Mouse (Mus musculus) MEL (cell line): ENCODE results near the gene Espnl. TPM values are rescaled to one million over a fixed set of nuclear protein-coding genes. Genes with fewer than 3 reads are reported as not detected.

ENCODE experiments used
- DNase-seq: peaks from one replicate; pipeline ENCODE4 v3.0.0; 2011; ENCODE audit warnings: low read depth, low spot score
- H3K27ac ChIP-seq: 2 replicates; pipeline ENCODE4 v1.5.1; 2012; ENCODE audit warnings: low read depth, mild to moderate bottlenecking, control low read depth, low read length, moderate library complexity; ENCODE audit not compliant: control insufficient read depth
- H3K27me3 ChIP-seq, 2 experiments: fragments of 150-350 bp in 1 of 2; sonication (generic) in 1 of 2; 2 replicates each; pipeline ENCODE4 v1.6.1; 2012; ENCODE audit warnings: low read length in 2 of 2, mild to moderate bottlenecking in 2 of 2, improper control_type of control experiment in 1 of 2, moderate library complexity in 1 of 2; ENCODE audit not compliant: insufficient read depth in 2 of 2, control insufficient read depth in 1 of 2
- H3K36me3 ChIP-seq, 2 experiments: 2 replicates each; pipeline ENCODE4 v1.6.1; 2012 to 2014; ENCODE audit warnings: low read length in 2 of 2, improper control_type of control experiment in 1 of 2, inconsistent platforms in 1 of 2, mild to moderate bottlenecking in 1 of 2; ENCODE audit not compliant: insufficient read depth in 2 of 2, control insufficient read depth in 1 of 2
- H3K4me1 ChIP-seq, 2 experiments: fragments of 150-350 bp in 1 of 2; sonication (generic) in 1 of 2; 2 replicates each; pipeline ENCODE4 v1.6.1; 2012; ENCODE audit warnings: low read length in 2 of 2, improper control_type of control experiment in 1 of 2, mild to moderate bottlenecking in 1 of 2; ENCODE audit not compliant: insufficient read depth in 2 of 2, control insufficient read depth in 1 of 2
- H3K4me3 ChIP-seq, 2 experiments: fragments of 150-350 bp in 1 of 2; sonication (generic) in 1 of 2; 2 replicates each; pipeline ENCODE4 v1.5.1; 2012; ENCODE audit warnings: low read depth in 2 of 2, low read length in 2 of 2, mild to moderate bottlenecking in 2 of 2, moderate library complexity in 2 of 2, control low read depth in 1 of 2, improper control_type of control experiment in 1 of 2; ENCODE audit not compliant: control insufficient read depth in 1 of 2, insufficient read depth in 1 of 2
- H3K79me2 ChIP-seq: 2 replicates; pipeline ENCODE4 v1.6.1; 2012; ENCODE audit warnings: mild to moderate bottlenecking, low read length, moderate library complexity; ENCODE audit not compliant: control insufficient read depth, poor library complexity, insufficient read depth
- H3K9ac ChIP-seq: 2 replicates; pipeline ENCODE4 v1.6.1; 2012; ENCODE audit warnings: low read depth, mild to moderate bottlenecking, control low read depth, low read length, moderate library complexity; ENCODE audit not compliant: control insufficient read depth, poor library complexity, severe bottlenecking
- H3K9me3 ChIP-seq: fragments of 150-350 bp; sonication (generic); replicated peaks from 2 replicates; pipeline ENCODE4 v1.6.1; 2012; ENCODE audit warnings: mild to moderate bottlenecking, low read length, improper control_type of control experiment, moderate library complexity; ENCODE audit not compliant: insufficient read depth
- BHLHE40 ChIP-seq: IDR thresholded peaks from 2 replicates; pipeline ENCODE4 v1.6.1; 2012; ENCODE audit warnings: low read depth, mild to moderate bottlenecking, inconsistent platforms, low read length, improper control_type of control experiment, borderline replicate concordance
- CHD1 ChIP-seq: IDR thresholded peaks from 2 replicates; pipeline ENCODE4 v1.6.1; 2012; ENCODE audit warnings: low read depth, mild to moderate bottlenecking, inconsistent platforms, low read length, improper control_type of control experiment
- CHD2 ChIP-seq: IDR thresholded peaks from 2 replicates; pipeline ENCODE4 v1.6.1; 2011; ENCODE audit warnings: low read length, improper control_type of control experiment
- E2F4 ChIP-seq: IDR thresholded peaks from 2 replicates; pipeline ENCODE4 v1.6.1; 2011; ENCODE audit warnings: low read depth, low read length, improper control_type of control experiment, borderline replicate concordance
- EP300 ChIP-seq, 2 experiments: IDR thresholded peaks; 2 replicates each; pipeline ENCODE4 v1.6.1; 2011; ENCODE audit warnings: improper control_type of control experiment in 2 of 2, low read length in 2 of 2, low read depth in 1 of 2, mild to moderate bottlenecking in 1 of 2
- JUND ChIP-seq: IDR thresholded peaks from 2 replicates; pipeline ENCODE4 v1.6.1; 2011; ENCODE audit warnings: low read depth, mild to moderate bottlenecking, improper control_type of control experiment, low read length
- MAZ ChIP-seq: IDR thresholded peaks from 2 replicates; pipeline ENCODE4 v1.6.1; 2012; ENCODE audit warnings: low read depth, mild to moderate bottlenecking, inconsistent platforms, low read length, improper control_type of control experiment
- MYB ChIP-seq: IDR thresholded peaks from 2 replicates; pipeline ENCODE4 v1.6.1; 2011; ENCODE audit warnings: mild to moderate bottlenecking, low read depth, low read length, improper control_type of control experiment
- NELFE ChIP-seq: IDR thresholded peaks from 2 replicates; pipeline ENCODE4 v1.6.1; 2011; ENCODE audit warnings: low read depth, low read length, improper control_type of control experiment
- NRF1 ChIP-seq: IDR thresholded peaks from 2 replicates; pipeline ENCODE4 v1.6.1; 2014; ENCODE audit warnings: low read depth, mild to moderate bottlenecking, inconsistent platforms, low read length, improper control_type of control experiment, moderate library complexity; ENCODE audit not compliant: poor library complexity, insufficient read depth, severe bottlenecking
- POLR2A ChIP-seq, 2 experiments: IDR thresholded peaks; 2 replicates each; pipeline ENCODE4 v1.6.1; 2011 to 2012; ENCODE audit warnings: low read length in 2 of 2, mild to moderate bottlenecking in 2 of 2, control low read depth in 1 of 2, improper control_type of control experiment in 1 of 2, low read depth in 1 of 2, moderate library complexity in 1 of 2; ENCODE audit not compliant: control insufficient read depth in 1 of 2, insufficient read depth in 1 of 2, poor library complexity in 1 of 2
- POLR2AphosphoS5 ChIP-seq: IDR thresholded peaks from 2 replicates; pipeline ENCODE4 v1.6.1; 2012; ENCODE audit warnings: low read depth, borderline replicate concordance, mild to moderate bottlenecking, inconsistent platforms, low read length, moderate library complexity, mixed read lengths
- RAD21 ChIP-seq: IDR thresholded peaks from 2 replicates; pipeline ENCODE4 v1.6.1; 2011; ENCODE audit warnings: mild to moderate bottlenecking, low read depth, low read length, improper control_type of control experiment
- RCOR1 ChIP-seq: IDR thresholded peaks from 2 replicates; pipeline ENCODE4 v1.6.1; 2012; ENCODE audit warnings: low read depth, mild to moderate bottlenecking, inconsistent platforms, low read length, improper control_type of control experiment
- SIN3A ChIP-seq: IDR thresholded peaks from 2 replicates; pipeline ENCODE4 v1.6.1; 2012; ENCODE audit warnings: low read length, improper control_type of control experiment, inconsistent platforms
- SMC3 ChIP-seq: IDR thresholded peaks from 2 replicates; pipeline ENCODE4 v1.6.1; 2011; ENCODE audit warnings: low read depth, low read length, improper control_type of control experiment
- TAL1 ChIP-seq: IDR thresholded peaks from 2 replicates; pipeline ENCODE4 v1.6.1; 2012; ENCODE audit warnings: mild to moderate bottlenecking, inconsistent platforms, low read length, moderate library complexity, mixed read lengths
- TBP ChIP-seq: IDR thresholded peaks from 2 replicates; pipeline ENCODE4 v1.8.0; 2011; ENCODE audit warnings: low read depth, low read length, improper control_type of control experiment
- UBTF ChIP-seq: IDR thresholded peaks from 2 replicates; pipeline ENCODE4 v1.6.1; 2012; ENCODE audit warnings: low read depth, mild to moderate bottlenecking, inconsistent platforms, low read length, improper control_type of control experiment, moderate library complexity, borderline replicate concordance; ENCODE audit not compliant: insufficient read depth
- ZMIZ1 ChIP-seq: IDR thresholded peaks from 2 replicates; pipeline ENCODE4 v1.6.1; 2012; ENCODE audit warnings: low read depth, mild to moderate bottlenecking, inconsistent platforms, low read length, improper control_type of control experiment, moderate library complexity
- ZNF384 ChIP-seq: IDR thresholded peaks from 2 replicates; pipeline ENCODE4 v1.6.1; 2012; ENCODE audit warnings: low read depth, mild to moderate bottlenecking, inconsistent platforms, low read length, improper control_type of control experiment
- polyA plus RNA-seq, 2 experiments: library from polyadenylated mRNA; stranded (reverse) in 1 of 2; unstranded in 1 of 2; fragments of >175 nt in 1 of 2; fragments of >200 nt in 1 of 2; gene quantifications; 2 replicates each; pipeline versions ENCODE4 v1.2.1 to v1.2.4; 2012; ENCODE audit warnings: low replicate concordance in 2 of 2, low read depth in 1 of 2; ENCODE audit not compliant: insufficient read length in 2 of 2, insufficient read depth in 1 of 2, missing spikeins in 1 of 2
- total RNA-seq: library from RNA; depleted of rRNA; stranded (reverse); fragments of 300-350 nt; gene quantifications from 2 replicates; pipeline ENCODE4 v1.2.3, GENCODE M21; 2012

Gene Espnl
- total and polyA plus RNA-seq, 3 experiments, result 2.0 to 2.1 TPM; not detected in 1

DNA sequence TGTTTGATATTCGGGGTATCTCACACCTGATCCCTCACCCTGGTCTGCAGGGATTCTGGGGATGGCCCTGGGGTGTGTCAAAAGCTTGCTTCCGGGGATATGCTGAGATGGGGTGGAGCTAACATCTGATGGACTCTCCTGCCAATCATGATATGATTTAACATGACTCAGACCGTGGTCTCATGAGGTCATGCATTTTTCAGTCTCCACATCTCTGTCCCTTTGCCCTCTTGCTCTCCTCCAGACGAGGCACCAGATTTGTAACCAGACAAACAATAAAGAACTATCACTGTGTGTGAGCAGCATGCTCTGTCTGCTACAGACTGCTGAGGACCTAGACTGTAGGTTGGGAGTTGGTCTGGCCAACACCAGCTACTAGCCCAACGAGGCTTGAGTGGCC is 40.2 kb downstream of the Espnl start:
- H3K27me3 ChIP-seq, result no peaks in the 10 kb centered on the region; a peak in 1 of 4 replicates
- 0 out of 4 replicates have a peak, but pooled peaks cover 0 to 2% of the 10 kb centered on the region in 2 experiments for H3K36me3 ChIP-seq
- no peaks in the 10 kb centered on the region for H3K9me3 ChIP-seq
- TF ChIP-seq POLR2AphosphoS5 (no peak), TBP (no peak), RAD21 (no peak), POLR2A (IDR thresholded peaks at IDR 0.05; ENCODE audit: control insufficient read depth in 1 of 2, insufficient read depth in 1 of 2, low read depth in 1 of 2, low read length in 2 of 2, poor library complexity in 1 of 2) (no peak)
- no peak overlapping the region for H3K27ac ChIP-seq
- H3K9ac ChIP-seq, result no peak overlapping the region
- no peak for DNase-seq
- peaks cover 0 to 6% of the 10 kb centered on the region in 2 experiments; a peak in 2 of 4 replicates for H3K4me1 ChIP-seq
- H3K4me3 ChIP-seq, result no peak overlapping the region
- H3K79me2 ChIP-seq, result peaks cover 4% of the 10 kb centered on the region

DNA sequence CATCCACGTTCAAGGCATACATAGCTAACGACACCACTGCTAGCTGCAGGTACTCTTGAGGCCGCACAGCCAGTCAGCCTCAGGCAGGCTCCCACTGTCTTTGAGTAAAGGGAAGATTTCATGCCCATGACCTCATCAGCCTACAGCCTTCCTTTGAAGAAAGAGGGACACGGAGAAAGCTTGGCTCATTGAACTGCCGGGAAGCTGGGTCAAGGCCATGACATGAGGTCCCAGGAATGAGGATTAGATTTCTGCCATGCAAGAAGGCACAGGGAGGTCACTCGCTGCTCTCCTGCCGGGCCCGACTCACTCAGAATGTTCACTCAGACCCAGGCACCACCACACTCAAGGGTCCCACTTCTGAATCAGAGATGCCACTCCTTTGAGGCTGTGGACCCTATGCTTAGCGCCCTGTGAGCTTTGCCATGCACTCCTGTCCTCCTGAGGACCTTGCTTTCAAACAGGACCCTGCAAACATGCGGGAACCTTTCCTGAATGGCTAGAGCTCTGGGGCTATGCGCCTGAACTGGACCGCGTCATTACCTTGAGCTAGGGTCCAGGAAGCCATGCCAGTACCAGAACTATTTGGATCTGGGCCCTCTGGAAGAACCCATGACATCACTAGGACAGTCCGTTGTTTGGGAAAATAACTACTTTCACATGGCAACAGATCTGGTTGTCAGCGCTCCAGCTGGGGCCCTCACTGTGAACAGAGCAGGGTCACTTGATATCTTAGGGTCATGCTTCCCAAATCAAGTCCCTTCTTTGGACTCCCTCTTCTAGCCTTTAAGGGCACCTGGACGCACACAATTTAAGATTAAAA is 43.2 kb downstream of the Espnl start:
- Histone ChIP-seq H3K27me3 (no peaks in the 10 kb centered on the region), H3K4me1 (peaks cover 0 to 8% of the 10 kb centered on the region in 2 experiments; a peak in 2 of 4 replicates), H3K4me3 (no peak overlapping the region), H3K9me3 (no peaks in the 10 kb centered on the region), H3K27ac (no peak overlapping the region), H3K36me3 (0 out of 4 replicates have a peak, but pooled peaks cover 0 to 2% of the 10 kb centered on the region in 2 experiments), H3K9ac (no peak overlapping the region), H3K79me2 (peaks cover 4% of the 10 kb centered on the region)
- no peak for DNase-seq
- no peak for TF ChIP-seq JUND
- TF ChIP-seq CHD1, result no peak
- TF ChIP-seq MYB, result no peak
- no peak for TF ChIP-seq EP300 (IDR thresholded peaks at IDR 0.05; ENCODE audit: low read depth in 1 of 2, low read length in 2 of 2)
- no peak for TF ChIP-seq E2F4
- TF ChIP-seq UBTF, result no peak
- no peak for TF ChIP-seq NELFE
- no peak for TF ChIP-seq ZNF384
- TF ChIP-seq MAZ, result no peak
- no peak for TF ChIP-seq TAL1
- TF ChIP-seq RCOR1, result no peak
- TF ChIP-seq ZMIZ1, result no peak
- TF ChIP-seq NRF1, result no peak
- TF ChIP-seq POLR2AphosphoS5, result no peak
- TF ChIP-seq SMC3, result no peak
- TF ChIP-seq SIN3A, result no peak
- no peak for TF ChIP-seq BHLHE40
- no peak for TF ChIP-seq CHD2
